Mouse (Mus musculus) heart, postnatal 36 days (tissue): ENCODE measurements around the gene A530084C06Rik. TPM values are rescaled to one million over a fixed set of nuclear protein-coding genes. Genes with fewer than 3 reads are reported as not detected.
A peak's percentile ranks its signal among the peaks of the same experiment; 100 is the strongest.

Source experiments
- DNase-seq, 2 experiments: peaks; one replicate each; pipeline ENCODE4 v3.0.0; 2021 to 2022
- intact Hi-C: fragments of 180-260 bp; cut with DNase I; formaldehyde crosslinking; loops from one replicate; pipeline ENCODE4 v1.15.1; 2025
- total RNA-seq, 2 experiments: library from RNA; stranded (reverse); gene quantifications; 2 replicates each; pipeline ENCODE4 v1.2.3; 2021

A530084C06Rik gene
- under 1 TPM in 1 of 2 experiments, not detected in 1; 0.08 TPM for total RNA-seq

GRCm38 (mm10) chr13:31558521-31559418 lies at the start of gene A530084C06Rik:
Gene A530084C06Rik, minus strand, starts transcription at chr13:31559333.
- DNase-seq, result peak; percentile 21 to 31
- intact Hi-C loops, result loop anchor here (2.0 to 5.0 kb wide), 2 partner anchors 351 to 476 kb away; no protein-coding TSS in a partner anchor

DNA sequence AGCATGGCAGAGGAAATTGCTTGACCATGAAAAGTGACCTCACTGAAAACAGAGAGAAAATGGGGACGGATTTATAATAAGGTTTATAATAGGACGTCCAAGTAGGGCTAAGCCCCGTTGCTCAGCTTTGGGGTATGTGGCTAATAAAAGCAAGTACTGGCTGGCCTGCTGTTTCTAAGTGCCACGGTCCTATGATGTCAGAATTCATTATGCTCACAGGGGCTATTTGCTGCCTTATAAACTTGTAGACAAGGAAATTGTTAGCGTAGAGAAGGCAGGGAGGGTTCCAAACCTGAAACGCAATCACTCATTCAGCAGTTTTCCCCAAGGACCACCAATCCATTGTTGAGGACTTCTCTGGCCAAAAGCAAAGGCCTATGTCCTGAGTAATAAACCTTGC lies 44.8 kb upstream of the A530084C06Rik start:
- DNase-seq, result no peak
- intact Hi-C loops, result no loop called here

DNA sequence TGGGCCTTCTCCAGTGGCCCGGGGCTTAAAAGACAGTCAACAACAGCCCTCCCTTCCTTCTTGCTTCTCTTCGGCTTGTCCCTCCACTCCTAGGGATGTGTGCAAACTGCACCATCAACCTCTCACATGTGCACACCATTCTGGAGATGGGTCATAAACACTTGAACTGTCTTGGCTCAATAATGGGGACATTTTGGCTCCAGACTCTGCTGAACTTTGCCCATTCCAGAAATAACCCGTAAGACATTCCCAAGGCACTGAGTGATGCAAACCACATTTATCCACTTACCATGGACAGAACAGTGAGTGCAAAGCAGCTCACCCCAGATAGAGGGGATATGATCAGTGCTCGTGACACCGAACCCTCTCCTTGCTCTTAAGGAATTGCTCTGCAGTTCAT lies 40.4 kb upstream of the A530084C06Rik start:
- no peak for DNase-seq
- intact Hi-C loops, result no loop called here

DNA sequence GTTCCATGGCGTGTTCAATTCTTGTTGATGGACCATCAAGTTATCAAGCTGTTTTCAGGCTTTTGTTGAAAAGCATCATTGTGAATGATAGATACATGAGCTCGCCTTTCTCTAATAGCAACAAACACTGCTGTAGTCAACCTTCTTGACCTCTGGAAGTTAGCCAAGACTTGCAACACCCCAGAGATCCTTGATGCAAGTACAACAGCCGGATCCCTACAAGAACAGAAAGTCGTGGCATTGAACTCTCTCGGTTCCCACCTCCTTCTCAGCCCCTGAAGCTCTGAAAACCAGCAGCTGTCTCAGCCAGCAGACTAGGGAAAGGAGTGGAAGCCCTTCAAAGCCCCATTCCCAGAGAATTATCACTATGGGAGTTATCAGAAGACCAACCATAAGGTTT lies 28.2 kb upstream of the A530084C06Rik start:
- intact Hi-C loops, result no loop called here
- DNase-seq, result no peak

- intact Hi-C loops, result no loop called here
- DNase-seq, result no peak
Observed at GRCm38 (mm10) chr13:31579866-31580265, 20.7 kb upstream of the A530084C06Rik start.

DNA sequence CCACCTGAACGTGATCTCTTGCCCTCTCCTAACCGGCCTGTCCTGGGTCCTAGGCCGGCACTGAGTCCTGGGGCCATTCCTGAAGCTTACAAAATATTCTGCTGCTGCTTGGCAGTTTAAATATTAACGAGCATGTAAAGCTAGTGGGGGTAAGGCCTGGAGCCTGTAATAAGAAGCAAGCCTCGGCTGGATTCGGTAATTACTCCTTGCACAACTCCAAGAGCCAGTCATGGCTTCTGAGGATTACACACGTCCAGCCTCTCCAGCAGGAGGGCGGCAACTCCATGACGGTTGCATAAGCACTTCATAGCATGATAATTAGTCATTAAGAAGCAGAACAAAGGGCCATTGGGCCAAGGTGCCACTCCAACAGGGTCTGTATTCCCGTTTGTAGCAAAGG lies 19.3 kb upstream of the A530084C06Rik start:
- intact Hi-C loops, result no loop called here
- no peak for DNase-seq

- DNase-seq, result no peak
- intact Hi-C loops, result no loop called here
Observed at GRCm38 (mm10) chr13:31577576-31577975, 18.4 kb upstream of the A530084C06Rik start.

DNA sequence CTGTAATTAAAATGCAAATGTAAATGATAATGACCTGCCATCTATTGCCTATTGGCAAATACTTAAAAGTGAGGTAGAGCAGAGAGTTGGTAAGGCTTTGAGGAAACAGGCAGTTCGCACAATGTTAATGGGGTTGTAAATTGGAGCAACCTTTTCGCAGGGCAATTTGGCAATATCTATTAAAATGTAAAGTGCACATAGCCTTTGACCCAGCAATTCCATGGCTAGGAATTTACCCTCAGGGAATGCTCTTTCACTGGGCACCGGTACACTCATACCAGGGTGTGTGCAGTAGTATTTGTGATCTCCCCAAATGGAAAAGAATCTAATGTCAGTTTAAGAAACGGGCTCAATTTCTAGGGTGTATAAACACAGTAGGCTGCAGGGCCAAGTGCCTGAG lies 17.6 kb upstream of the A530084C06Rik start:
- no peak for DNase-seq
- intact Hi-C loops, result no loop called here

GRCm38 (mm10) chr13:31574627-31575026 lies 15.5 kb upstream of the A530084C06Rik start:
- DNase-seq, result no peak
- intact Hi-C loops, result no loop called here

- no peak for DNase-seq
- intact Hi-C loops, result no loop called here
Observed at GRCm38 (mm10) chr13:31572806-31573508, 13.8 kb upstream of the A530084C06Rik start.

GRCm38 (mm10) chr13:31567617-31568294 lies 8.6 kb upstream of the A530084C06Rik start:
- intact Hi-C loops, result no loop called here
- no peak for DNase-seq

GRCm38 (mm10) chr13:31567099-31567498 lies 8.0 kb upstream of the A530084C06Rik start:
- DNase-seq, result no peak
- intact Hi-C loops, result no loop called here

- no peak for DNase-seq
- intact Hi-C loops, result loop anchor here (5.0 kb wide), 1 partner anchor 53 kb away; no protein-coding TSS in a partner anchor
Observed at GRCm38 (mm10) chr13:31564394-31564793, 5.3 kb upstream of the A530084C06Rik start.

- intact Hi-C loops, result loop anchor here (2.0 to 5.0 kb wide), 3 partner anchors 58 to 477 kb away; no protein-coding TSS in a partner anchor
Observed at GRCm38 (mm10) chr13:31559419-31560144, 449 bp upstream of the A530084C06Rik start.

GRCm38 (mm10) chr13:31557768-31558520 lies 1.2 kb downstream of the A530084C06Rik start:
- DNase-seq, result peak; percentile 27 to 52
- intact Hi-C loops, result loop anchor here (2.0 to 5.0 kb wide), 2 partner anchors 351 to 475 kb away; no protein-coding TSS in a partner anchor

More at GRCm38 (mm10) chr13:31559419-31560144, 449 bp upstream of the A530084C06Rik start:
- peak; percentile 48 to 59 for DNase-seq

DNA sequence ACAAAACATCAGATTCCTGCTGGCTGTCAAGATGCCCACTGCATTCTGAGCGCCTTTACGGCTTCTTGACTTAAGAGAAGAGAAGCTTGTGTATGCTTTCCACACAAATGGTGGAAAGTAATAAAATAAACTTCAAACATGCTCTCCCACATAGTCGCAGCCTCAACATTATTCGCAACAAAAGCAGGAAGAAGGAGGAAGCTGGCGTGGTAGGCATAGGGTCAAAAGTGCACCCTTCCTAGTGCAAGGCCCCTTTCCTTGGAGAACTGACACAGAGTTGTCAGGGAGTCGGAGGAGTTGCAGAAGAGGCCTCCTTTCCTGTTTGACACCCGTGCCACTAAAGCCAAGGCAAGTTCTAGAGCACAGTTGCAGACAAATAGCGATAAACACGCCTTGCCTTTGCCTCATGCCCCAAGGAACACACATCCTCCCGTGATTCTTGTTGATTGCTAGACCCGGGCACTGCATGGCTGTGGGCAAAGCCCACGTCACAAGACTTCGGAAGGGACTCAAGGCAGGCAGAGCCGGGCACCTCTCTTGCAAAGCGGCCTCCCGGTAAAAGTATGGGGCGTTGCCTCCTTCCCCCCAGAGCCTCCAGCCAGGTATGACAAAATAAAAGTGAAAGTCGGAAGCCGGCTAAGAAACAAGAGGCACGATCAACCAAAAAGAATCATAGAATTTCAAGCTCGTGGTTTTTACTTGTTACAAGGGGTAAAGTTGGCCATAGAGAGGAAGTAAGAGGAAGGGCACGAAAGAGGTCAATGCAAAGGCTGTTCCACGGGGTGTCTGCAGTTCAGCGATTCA lies 2.0 kb downstream of the A530084C06Rik start:
- intact Hi-C loops, result loop anchor here (5.0 kb wide), 1 partner anchor 350 kb away; no protein-coding TSS in a partner anchor

GRCm38 (mm10) chr13:31555834-31556233 lies 3.3 kb downstream of the A530084C06Rik start, which contains the start of gene Foxq1:
Gene Foxq1, plus strand, starts transcription at chr13:31556134.
- no peak for DNase-seq
- intact Hi-C loops, result loop anchor here (5.0 kb wide), 1 partner anchor 349 kb away; no protein-coding TSS in a partner anchor

More for the DNA sequence above, 2.0 kb downstream of the A530084C06Rik start:
- no peak for DNase-seq

DNA sequence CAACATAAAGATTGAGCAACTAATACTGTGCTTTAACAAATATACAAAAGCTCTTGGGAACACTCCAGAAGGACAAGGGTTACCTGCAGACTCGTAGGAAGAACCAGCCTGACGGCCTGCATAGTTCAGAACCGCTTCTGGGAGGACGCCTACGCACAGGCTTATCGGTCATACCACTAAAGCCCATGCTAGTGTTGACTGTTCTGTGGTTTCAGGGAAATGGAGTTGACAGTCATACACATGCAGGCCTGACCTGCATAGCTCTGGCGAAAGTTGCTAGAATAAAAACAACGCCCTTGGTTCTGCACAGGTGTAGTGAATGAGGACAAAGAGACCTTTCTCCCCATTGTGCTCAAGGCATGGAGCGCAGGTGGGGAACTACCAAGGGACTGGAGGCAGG lies 11.5 kb downstream of the A530084C06Rik start:
- DNase-seq, result no peak
- intact Hi-C loops, result no loop called here
